Mouse (Mus musculus) telencephalon, adult 2 months (tissue): ENCODE measurements around the gene 5730522E02Rik.

Source experiments
- DNase-seq: peaks from one replicate; pipeline ENCODE4 v3.0.0-alpha.2; 2011; ENCODE audit warnings: low read depth, low spot score

The 5730522E02Rik gene

DNA sequence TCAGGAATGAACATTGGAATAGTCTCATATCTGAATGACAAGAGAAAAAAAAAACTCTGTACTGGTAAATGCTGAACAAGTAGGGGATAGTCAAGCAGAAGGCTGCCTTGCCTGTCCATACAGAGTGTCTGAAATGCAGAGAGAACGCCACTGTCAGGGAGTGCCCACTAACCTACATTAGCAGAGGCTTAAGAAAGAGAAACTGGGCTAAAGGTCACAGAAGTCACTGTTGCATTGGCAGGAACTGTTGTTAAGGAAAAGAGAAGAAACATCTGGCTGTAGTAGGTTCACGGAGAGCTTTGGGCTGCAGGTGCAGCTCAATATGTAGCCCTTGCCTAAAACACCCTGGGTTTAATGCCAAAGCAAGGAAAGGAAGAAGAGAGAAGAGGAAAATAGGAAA, 82.2 kb downstream of the 5730522E02Rik start:
- no peak for DNase-seq

- no peak for DNase-seq
Observed at GRCm38 (mm10) chr11:26125923-26126322, 84.6 kb downstream of the 5730522E02Rik start.

DNA sequence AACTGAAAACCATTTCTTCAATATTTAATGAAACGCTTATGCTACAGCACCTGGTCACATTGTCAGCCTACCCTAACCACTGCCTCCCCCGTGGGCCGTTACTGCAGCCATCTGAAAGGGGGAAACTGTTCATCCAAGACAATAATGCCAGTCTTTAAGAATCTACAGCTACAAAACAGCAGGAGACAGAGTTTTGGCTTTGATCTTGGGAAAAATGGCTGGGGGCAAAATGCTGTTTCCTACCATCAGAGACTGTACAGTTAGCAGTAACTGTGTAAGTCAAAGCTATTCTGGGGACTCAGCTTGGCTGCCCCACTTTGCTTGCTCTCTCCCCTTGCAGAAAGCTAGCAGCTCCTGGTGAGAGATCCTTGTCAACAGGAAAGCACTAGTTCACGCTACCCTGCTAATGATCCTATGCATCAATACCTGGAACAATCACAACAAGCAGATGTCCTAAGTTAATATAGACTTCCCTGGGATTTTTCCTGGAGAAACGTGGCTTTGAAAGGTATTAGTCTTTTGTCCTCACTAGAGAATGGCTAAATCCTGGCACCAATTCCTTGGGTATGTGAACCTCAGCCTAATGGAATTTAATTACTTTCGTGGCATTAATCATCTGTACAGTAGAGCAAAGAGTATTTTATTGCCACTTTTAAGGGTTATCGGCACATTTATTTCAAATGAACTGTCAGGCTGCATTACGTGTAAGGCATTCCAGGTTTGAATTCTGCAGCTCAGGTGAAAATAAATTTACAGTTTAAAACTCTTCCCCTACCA, 89.6 kb downstream of the 5730522E02Rik start:
- no peak for DNase-seq

GRCm38 (mm10) chr11:26117651-26118050, 92.9 kb downstream of the 5730522E02Rik start:
- DNase-seq = no peak

GRCm38 (mm10) chr11:26112206-26112605, 98.4 kb downstream of the 5730522E02Rik start:
- no peak for DNase-seq

DNA sequence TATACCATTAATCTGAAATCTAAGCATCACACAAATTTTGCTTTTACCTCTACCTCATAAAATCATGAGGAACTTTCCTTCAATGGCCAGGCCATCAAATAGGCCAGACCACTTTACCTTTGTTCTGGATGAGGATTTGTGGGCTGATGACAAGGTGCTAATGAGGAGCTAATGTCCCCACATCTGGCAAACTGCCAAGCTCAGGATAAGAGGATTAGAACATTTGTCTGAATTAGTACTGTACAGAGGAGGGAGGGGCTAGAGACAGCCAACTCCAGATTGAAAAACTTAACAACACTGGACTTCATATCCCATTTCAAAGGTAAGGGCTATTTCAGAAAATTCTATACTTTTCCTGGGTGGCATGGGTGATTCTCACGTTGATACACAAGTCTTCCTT, 101.9 kb downstream of the 5730522E02Rik start:
- DNase-seq = no peak

DNA sequence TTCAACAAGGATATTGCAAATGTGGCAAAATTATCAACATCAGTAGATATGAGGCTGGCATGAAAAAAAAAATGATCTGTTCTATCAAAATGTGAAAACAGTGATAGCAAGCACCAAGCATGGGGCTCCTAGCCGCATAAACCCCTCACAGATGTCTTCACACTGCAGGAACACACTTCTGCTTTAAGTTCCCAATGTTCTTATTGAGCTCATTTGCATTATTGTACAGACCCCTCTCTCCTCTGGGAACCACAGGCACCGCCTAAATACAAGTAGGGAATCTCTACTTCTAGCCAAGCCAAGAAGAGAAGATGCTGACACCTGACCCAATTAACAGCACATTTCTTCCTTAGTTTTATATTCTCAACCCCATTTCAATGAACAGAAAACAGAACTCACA, 105.9 kb downstream of the 5730522E02Rik start:
- DNase-seq = no peak

GRCm38 (mm10) chr11:26103698-26104097, 106.9 kb downstream of the 5730522E02Rik start:
- no peak for DNase-seq

DNA sequence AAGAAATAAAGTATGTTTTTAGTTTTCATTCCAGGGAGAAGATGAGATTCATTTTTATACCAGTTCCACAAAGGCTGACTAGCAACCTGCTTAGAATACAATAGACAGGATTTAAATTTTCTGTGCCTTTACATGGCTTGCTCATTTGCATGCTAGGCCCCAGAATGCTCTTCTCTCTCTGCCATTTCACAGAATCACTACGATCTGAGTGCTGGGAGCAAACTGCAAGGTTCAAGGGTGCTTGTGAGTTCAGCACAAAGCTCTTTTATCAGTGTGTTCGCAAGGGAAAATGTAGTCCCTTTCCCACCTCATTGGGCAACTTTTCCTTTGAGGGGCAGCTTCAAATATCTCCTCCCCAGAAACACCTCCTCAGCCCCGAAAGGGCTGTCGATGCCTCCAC, 107.7 kb downstream of the 5730522E02Rik start:
- no peak for DNase-seq

GRCm38 (mm10) chr11:26100077-26100476, 110.5 kb downstream of the 5730522E02Rik start:
- no peak for DNase-seq

DNA sequence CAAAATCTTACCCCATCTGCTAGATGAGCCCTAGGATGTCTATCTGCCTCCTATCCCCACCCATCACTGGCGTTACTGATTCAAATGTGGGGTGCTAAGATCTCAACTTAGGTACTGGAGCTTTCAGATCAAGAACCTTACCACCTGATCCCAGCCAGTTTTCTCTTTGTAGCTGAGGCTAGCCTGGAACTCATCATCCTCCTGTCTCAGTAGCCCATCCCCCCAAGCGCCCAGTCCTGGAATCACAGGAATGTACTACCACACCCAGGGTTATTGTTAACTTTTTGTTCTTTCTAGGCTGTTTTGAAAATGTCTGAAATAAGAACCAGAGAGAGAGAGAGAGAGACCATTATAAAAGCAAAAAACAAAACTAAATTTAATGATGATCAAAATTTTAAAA, 111.6 kb downstream of the 5730522E02Rik start:
- no peak for DNase-seq

DNA sequence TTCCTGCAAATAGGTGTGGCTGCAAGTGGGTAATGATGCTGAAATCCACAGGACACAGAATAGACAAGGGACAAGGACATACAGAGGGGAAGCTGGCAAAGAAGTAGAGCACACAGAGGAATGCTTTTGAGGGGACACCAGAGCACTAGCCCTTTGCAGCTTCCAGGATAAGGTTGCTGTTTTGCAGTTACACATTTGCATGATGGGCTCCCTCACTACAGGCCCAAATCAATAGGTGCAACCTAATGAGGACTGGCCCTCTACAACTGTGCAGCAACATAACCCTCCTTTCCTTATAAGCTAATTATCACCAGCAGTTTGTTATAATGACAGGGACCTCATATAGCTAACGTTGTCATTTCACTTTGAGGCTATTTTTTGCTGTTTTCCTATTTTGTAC, 114.5 kb downstream of the 5730522E02Rik start:
- DNase-seq = no peak

- DNase-seq = no peak
Observed at GRCm38 (mm10) chr11:26088993-26089392, 121.6 kb downstream of the 5730522E02Rik start.

DNA sequence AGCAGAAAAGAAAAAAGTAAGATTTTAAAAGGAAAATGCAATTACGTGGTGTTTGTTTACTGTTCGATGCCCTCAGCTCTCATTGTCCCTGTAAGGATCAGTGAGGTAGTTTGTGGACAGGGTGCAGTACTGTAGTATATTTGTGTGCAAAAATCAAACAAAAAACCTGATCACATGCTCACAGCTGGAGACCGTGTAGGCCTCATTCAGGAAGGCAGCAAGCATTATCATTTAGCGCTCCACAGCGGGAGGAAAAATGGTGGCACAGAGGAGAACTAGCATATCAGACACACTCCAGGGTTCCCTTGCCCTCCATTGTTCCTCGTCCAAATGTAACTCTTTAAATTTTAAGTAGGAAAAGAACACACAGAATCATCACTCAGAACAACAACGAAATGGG, 123.9 kb downstream of the 5730522E02Rik start:
- no peak for DNase-seq

DNA sequence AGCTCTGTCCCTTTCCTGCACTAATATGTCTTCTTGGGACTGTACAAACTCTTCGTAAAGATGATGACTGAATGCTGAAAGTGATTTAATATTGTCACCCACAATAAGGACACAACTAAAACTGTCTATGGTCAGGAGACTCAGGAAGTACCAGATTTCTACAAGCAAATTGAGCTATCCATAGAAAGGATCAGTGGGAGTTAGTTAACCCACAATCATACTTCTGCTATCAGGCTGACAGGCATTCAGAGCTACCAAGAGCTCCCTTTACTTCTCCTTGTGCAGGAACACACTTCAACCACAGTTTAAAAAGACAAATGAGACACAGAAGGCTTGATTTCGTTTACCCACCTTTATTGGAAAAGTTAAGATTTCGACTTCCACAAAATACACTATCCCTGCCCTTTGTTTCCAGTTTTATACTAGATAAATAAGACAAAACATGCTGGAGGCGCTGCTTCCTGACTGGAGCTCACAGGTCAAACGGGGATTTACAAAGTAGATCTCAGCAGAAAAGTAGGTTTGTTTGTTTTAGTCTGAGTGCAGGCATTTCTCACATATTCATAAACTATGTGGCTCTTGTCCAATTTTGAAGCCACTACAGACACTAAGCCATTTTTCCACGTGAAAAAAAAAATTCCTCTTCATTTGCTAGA, 125.1 kb downstream of the 5730522E02Rik start:
- DNase-seq = no peak

DNA sequence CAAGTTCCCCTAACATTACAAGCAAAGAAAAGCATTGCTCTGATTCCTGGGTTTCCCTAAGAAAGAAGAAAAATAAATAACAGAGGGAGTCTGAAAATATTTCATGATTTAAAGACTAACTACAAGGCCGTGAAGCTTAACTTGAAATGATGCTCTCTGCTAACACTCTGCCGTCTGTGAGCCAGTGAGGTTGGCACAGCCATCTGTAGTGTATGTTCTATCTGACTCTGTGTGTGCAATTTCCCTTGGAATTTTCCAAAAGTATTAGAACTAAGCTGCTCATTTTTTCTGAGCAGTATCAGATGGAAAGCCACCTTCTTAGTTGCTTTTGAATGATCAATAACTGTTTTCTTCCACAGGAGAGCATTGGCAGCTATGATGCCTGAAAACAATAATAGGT, 134.2 kb downstream of the 5730522E02Rik start:
- DNase-seq = no peak

DNA sequence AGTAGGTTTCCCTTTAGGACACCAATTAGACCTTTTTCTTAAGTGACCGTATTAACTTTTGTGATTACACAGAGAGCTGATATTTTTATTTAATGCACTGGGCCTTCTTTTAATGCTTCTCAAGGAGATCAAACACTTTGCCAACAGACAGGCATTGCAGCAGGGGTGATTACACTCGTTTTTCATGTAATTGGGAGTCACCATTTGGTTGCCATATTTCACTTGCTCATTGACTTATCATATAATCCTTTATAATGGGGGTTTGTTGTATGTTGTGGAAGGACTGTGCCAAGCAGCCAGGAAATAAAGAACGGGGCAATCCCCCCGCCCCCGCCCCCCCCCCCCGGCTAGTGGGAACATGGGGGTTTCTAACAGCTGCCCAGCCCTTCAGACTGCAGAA, 135.0 kb downstream of the 5730522E02Rik start:
- DNase-seq = no peak

DNA sequence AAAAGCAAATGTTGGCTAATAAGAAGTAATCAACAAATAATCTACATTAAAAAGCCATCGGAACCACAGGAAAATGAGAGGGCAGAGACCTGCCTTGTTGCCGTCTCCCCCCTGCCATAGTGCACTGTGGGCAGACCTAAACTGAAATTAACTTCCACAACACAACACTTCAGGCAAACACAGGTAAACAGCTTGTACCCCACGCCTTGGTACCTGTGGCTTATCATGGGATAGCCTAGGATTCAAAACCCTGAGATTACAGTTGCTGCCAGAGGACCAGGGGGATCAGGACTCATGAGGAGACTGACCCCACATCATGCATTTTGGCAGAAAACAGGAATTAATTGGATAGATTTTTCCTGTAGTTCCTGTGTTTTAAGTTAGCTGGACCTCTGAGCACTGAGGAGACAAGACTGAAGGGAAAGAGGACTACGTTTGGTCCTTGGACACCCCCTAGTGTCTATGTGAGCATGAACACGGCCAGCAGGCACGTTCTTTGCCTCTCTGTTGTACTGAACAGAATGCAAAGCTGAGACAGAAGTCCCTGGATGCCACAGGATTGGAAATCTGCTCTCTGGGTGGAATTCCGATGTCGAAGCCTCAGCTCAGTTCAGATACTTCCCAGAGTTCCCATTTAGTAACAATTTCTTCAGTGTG, 136.8 kb downstream of the 5730522E02Rik start:
- peak; percentile 77 for DNase-seq

- no peak for DNase-seq
Observed at GRCm38 (mm10) chr11:26072101-26072500, 138.5 kb downstream of the 5730522E02Rik start.

GRCm38 (mm10) chr11:26063252-26063651, 147.3 kb downstream of the 5730522E02Rik start:
- DNase-seq = no peak

DNA sequence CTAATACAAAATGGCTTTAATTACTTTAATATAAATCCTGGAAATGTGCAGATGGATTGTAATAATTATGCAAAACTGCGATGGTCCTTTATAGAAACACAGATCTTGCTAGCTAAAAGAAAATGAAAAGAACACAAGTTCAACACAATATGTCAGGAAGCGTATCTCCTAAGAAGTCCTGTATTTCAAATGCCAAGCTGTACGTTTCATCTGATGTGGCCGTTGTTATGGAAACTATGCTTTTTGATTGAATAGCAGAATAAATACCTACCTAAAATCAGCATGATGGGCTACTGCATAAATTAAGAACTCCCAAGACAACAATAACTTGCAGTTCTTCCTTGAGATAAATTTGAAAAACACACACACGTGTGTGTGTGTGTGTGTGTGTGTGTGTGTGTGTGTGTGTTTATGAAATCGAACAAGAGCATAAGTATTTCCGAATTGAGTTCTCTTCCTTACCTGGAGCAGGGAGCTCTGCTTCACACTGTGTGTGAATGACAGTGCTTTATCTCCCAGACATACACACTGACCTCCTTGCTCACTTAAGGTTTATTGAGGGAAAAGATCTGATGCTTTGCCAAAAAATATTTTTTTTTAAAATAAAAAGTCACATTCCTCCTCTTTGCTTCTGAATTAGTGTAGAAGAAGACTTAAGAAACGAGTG, 149.0 kb downstream of the 5730522E02Rik start:
- no peak for DNase-seq

DNA sequence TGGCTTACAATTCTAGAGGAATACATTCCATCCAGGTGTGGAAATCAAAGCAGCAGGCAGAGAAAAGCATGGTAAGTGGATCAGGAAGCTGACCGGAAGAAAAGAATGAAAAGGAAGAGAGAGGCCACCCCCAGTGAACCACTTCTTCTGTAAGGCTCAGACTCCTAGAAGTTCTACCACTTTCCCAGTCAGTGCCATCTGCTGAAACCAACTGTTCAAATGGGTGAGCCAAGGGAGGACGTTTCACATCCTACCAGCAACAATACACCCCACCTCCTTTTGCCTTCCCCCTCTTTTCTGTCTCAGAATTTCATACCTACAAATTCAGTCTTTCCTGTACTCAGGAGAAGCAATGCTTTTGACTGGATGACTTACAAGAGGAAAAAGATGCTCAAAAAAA, 197.0 kb downstream of the 5730522E02Rik start:
- peak; percentile 78 for DNase-seq
